Mouse (Mus musculus) spleen, adult 2 months (tissue): ENCODE data around the gene Rnf146. TPM values are rescaled to one million over a fixed set of nuclear protein-coding genes. Genes with fewer than 3 reads are reported as not detected.
"Not testable (repeated sequence)": the region's sequence is repeated elsewhere in the genome, so short reads cannot be mapped to it uniquely, and the experiment has no call there.

ENCODE experiments used
- DNase-seq, 2 experiments: peaks; one replicate each; pipeline versions ENCODE4 v3.0.0 to v3.0.0-alpha.2; 2012 to 2021; ENCODE audit warnings: low spot score in 2 of 2, low read depth in 1 of 2
- H3K27ac ChIP-seq: fragments of 200-500 bp; 2 replicates; pipeline ENCODE4 v1.5.1; 2012; ENCODE audit warnings: low read length, inconsistent platforms; ENCODE audit not compliant: insufficient read depth
- H3K27me3 ChIP-seq: fragments of 200-500 bp; 2 replicates; pipeline ENCODE4 v1.6.1; 2012; ENCODE audit warnings: mild to moderate bottlenecking, moderate library complexity, low read length, inconsistent platforms; ENCODE audit not compliant: control insufficient read depth, insufficient read depth
- H3K36me3 ChIP-seq: fragments of 200-500 bp; 2 replicates; pipeline ENCODE4 v1.6.1; 2012; ENCODE audit warnings: mild to moderate bottlenecking, low read length, inconsistent platforms; ENCODE audit not compliant: control insufficient read depth, insufficient read depth
- H3K4me1 ChIP-seq: fragments of 200-500 bp; 2 replicates; pipeline ENCODE4 v1.6.1; 2011; ENCODE audit warnings: inconsistent platforms; ENCODE audit not compliant: control insufficient read depth, insufficient read depth, insufficient read length
- H3K4me3 ChIP-seq: fragments of 200-500 bp; 2 replicates; pipeline ENCODE4 v1.5.1; 2011; ENCODE audit warnings: mild to moderate bottlenecking, inconsistent platforms; ENCODE audit not compliant: insufficient read depth, insufficient read length; ENCODE audit errors: extremely low read depth
- CTCF ChIP-seq: fragments of 200-500 bp; IDR thresholded peaks from 2 replicates; pipeline ENCODE4 v1.5.1; 2011; ENCODE audit warnings: mild to moderate bottlenecking, inconsistent platforms; ENCODE audit not compliant: insufficient read depth, insufficient read length, insufficient replicate concordance; ENCODE audit errors: extremely low read depth
- POLR2A ChIP-seq: fragments of 200-500 bp; IDR thresholded peaks from 2 replicates; pipeline ENCODE4 v1.6.1; 2011; ENCODE audit warnings: low read depth, low read length, inconsistent platforms
- WGBS: fragments of 180-500 bp; shearing (Covaris S2); methylation state at CpG from one replicate; pipeline ENCODE4 v1.1.7; 2018; 5-methylcytosine and 5-hydroxymethylcytosine counted together
- polyA plus RNA-seq: library from polyadenylated mRNA; depleted of rRNA; stranded (reverse); fragments of >200 nt; gene quantifications from 2 replicates; pipeline ENCODE4 v1.2.3, GENCODE M21; 2012; rRNA removed

Rnf146 gene
- 12.2 and 15.3 TPM in 2 replicates for polyA plus RNA-seq

DNA sequence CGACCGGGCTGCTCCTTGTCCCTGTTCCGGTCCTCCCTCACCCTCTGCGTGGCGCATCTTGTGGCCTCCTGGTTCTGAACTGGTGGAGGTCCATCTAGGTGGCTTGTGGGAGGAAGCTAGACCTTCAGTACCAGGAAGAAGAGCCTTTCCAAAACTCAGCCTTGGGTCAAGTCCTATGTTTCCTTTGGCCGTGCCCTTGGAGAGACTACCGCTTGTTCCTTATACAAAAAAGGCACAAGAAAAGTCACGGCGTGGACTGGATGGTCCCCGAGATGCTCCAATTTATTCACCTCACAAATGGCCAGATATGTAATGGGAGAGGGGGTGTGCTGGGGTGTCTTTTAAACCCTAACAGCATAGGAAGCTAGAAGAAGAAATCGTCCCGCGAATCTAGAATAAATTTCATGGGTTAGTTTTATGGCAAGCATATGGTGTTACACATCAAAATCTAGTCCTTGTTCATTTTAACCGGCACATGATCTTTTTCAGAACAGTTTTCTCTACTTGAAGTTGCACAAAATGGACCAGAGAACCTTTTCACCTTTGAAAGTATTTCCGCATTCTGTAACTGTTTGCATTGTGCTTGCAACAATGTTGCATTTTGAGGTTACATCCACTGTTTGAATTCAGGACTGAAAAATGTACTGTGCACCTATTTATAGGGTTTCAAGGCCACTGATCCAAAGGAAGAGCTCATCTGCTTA is at the start of gene Rnf146:
TSS of gene Rnf146 (minus strand) at position 246 of the 704 bp plus-strand sequence.
- Histone ChIP-seq H3K27me3 (no peaks in the 10 kb centered on the region), H3K27ac (peak within 1 kb of the TSS; percentile 99), H3K4me3 (peak within 1 kb of the TSS; percentile 64), H3K36me3 (no peaks in the 10 kb centered on the region), H3K4me1 (peaks cover 6% of the 10 kb centered on the region; the same call in 1 of the 2 replicates)
- DNase-seq, result no peak
- no peak for TF ChIP-seq CTCF
- no peak for TF ChIP-seq POLR2A
- WGBS, result 4% methylated on average over 15 of the region's 15 CpGs

DNA sequence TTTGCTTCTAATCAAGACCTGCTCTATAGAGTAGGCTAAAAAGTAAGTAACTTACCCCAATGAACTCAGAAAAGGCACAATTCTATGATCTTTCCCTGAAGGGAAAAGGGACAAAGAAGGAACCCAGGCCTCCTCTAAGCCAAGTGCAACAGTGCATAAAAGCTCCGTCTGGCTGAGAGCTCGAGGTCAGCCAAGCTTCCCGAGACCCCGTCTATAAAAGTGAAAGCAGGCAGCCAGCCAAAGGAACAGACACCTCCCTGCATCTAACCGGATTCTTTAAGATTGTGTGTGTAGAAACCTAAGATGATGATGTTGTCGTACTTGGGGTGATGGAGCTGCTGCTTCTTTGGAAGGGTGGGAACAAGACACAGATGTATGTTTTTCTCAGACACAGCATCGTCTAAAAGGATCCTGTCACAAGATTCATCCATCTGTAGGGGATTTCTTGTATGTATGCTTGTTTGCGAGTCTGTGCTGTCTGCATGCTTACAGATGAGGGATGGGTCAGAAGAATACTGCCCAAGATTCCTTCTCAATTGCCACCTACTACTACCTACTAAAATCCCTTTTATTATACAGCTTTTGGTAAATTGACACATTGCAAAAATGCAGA is 40.5 kb upstream of the Rnf146 start:
- no peak overlapping the region for H3K27ac ChIP-seq
- no peaks in the 10 kb centered on the region for H3K4me1 ChIP-seq
- no peak overlapping the region for H3K4me3 ChIP-seq
- H3K36me3 ChIP-seq, result no peaks in the 10 kb centered on the region
- H3K27me3 ChIP-seq, result no peaks in the 10 kb centered on the region
- no peak for TF ChIP-seq CTCF
- no peak for TF ChIP-seq POLR2A
- 68% methylated on average over 8 of the region's 8 CpGs for WGBS
- no peak for DNase-seq

DNA sequence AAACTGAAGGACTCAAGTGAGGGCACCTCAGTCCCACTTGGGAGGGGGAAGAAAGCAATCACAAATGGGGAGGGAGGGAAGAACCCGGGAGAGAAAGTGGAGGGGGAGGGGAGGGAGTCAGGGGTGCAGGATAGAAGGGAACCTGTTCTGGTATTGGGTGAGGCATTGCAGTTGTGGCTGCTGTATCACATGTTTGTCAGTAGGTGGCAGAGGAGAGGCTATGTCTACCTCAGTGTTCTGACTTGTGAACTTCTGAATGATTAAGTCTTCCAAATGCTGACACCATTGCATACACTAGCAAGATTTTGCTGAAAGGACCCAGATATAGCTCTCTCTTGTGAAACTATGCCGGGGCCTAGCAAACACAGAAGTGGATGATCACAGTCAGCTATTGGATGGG is 32.6 kb upstream of the Rnf146 start:
- H3K27ac ChIP-seq, H3K27me3 ChIP-seq, H3K4me3 ChIP-seq, H3K36me3 ChIP-seq, DNase-seq, H3K4me1 ChIP-seq: not testable (repeated sequence)
- 72% methylated on average over 2 of the region's 2 CpGs for WGBS

DNA sequence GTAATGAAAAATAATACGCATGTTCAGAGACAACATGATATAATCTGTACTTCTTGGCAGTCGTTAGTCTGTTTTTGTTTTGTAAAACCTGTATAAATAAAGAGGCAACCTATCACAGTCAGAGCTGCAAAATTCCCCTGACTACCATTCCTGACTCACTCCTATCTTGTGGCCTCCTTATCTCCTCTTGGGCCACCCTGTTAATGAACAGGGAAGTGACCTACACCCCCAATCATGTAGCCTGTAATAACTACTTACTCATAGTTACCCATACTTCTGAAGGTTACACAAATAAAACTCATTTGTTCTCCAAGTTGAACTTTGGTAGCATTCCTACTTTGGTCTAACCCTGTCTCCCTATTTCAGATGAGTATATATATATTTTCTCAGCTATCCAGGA is 19.3 kb upstream of the Rnf146 start:
- H3K27ac ChIP-seq, result no peak overlapping the region
- H3K4me1 ChIP-seq, result no peaks in the 10 kb centered on the region
- no peaks in the 10 kb centered on the region for H3K27me3 ChIP-seq
- DNase-seq, result no peak
- 86% methylated on average over 2 of the region's 2 CpGs for WGBS
- H3K36me3 ChIP-seq, result no peaks in the 10 kb centered on the region
- no peak overlapping the region for H3K4me3 ChIP-seq
- no peak for TF ChIP-seq POLR2A
- TF ChIP-seq CTCF, result no peak

DNA sequence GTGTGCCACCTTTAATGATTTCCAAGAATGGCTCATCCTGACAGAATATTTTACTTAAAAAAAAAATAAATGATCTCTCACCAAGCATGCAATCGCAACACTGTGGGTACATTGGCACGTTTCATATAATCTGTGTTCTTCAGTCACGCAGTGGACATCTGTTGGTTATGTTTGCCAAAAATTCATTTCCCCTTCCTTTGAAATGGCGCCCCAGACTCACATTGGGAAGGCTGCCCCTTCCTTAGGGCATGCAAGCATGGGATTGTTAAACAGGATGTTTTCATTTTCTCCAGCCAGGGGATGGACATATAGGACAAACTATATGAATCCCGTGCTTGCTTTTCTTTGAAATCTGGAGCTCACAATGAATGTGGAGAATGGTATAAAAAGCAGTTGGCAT is 11.8 kb upstream of the Rnf146 start:
- Histone ChIP-seq H3K4me3 (no peak overlapping the region), H3K36me3 (no peaks in the 10 kb centered on the region), H3K27ac (no peak overlapping the region), H3K4me1 (no peaks in the 10 kb centered on the region), H3K27me3 (no peaks in the 10 kb centered on the region)
- 86% methylated on average over 5 of the region's 5 CpGs for WGBS
- DNase-seq, result no peak
- TF ChIP-seq CTCF (no peak), POLR2A (no peak)

DNA sequence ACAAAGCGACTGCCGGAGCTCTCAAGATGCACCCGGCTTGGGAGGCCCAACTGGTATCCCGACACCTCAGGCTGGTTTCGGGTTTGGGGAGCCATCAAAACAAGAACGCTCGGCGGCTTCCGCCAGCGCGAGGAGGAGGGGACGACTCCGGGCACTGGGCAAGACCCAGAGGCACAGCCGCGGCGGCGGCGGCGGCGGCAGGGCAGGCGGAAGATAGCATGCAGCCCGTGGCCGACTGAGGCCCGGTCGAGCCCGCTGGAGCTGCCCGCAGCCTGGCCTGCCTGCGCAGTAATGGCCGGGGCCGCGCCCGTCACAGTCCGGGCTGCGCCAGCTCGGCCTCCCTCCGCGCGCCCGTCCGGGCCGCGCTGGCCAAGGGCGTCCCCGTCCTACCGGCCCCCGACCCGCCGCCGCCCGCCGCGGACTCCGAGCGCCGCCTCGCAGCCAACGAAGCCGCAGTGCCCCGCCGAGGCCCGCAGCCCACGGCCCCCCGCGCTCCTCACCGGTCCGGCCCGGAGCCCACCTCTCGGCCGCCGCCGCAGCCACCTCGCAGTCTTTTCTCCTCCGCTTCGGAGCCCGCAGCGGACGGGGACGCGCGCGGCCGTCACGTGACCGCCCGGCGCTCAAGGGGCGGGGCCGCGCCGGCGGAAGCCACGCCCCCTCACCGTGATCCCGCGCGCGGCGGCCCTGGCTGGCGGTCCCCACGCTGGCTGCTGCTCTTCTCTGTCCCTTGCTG is 612 bp downstream of the Rnf146 start:
- Histone ChIP-seq H3K27ac (peak overlapping the region; percentile 99), H3K4me1 (peaks cover 6% of the 10 kb centered on the region; the same call in 1 of the 2 replicates), H3K4me3 (peak overlapping the region; percentile 64), H3K36me3 (no peaks in the 10 kb centered on the region), H3K27me3 (no peaks in the 10 kb centered on the region)
- WGBS, result 1% methylated on average over 65 of the region's 100 CpGs
- DNase-seq, result peak; percentile 52 to 86
- peak; percentile 74 for TF ChIP-seq POLR2A
- TF ChIP-seq CTCF, result no peak
